Mouse (Mus musculus): ENCODE results near the gene Mrpl9. TPM values are rescaled to one million over a fixed set of nuclear protein-coding genes. Genes with fewer than 3 reads are reported as not detected.

Mrpl9 gene
- 31.1 and 34.7 TPM in 2 replicates for polyA plus RNA-seq (2012; rRNA removed)

GRCm38 (mm10) chr3:94442951-94443596 is at the start of gene Mrpl9:
Mrpl9 (plus strand) TSS chr3:94443318.

GRCm38 (mm10) chr3:94398217-94398616 is 44.9 kb upstream of the Mrpl9 start, which contains the start of gene Lingo4:
Lingo4 (plus strand) TSS chr3:94398517.

GRCm38 (mm10) chr3:94413031-94413679 is 30.0 kb upstream of the Mrpl9 start, which contains the start of gene Tdrkh:
Tdrkh (plus strand) TSS chr3:94413273.

GRCm38 (mm10) chr3:94443597-94443964 is 463 bp downstream of the Mrpl9 start, which contains the start of gene Oaz3:
Oaz3 (minus strand) TSS chr3:94443915.

GRCm38 (mm10) chr3:94477981-94478422 is 34.9 kb downstream of the Mrpl9 start, which contains the start of gene Celf3:
Celf3 (plus strand) TSS chr3:94478295.

GRCm38 (mm10) chr3:94480291-94480884 is 37.3 kb downstream of the Mrpl9 start, which contains the start of gene Riiad1:
Riiad1 (minus strand) TSS chr3:94480341.

Other genes starting within 250 kb of the Mrpl9 start
- not detected in 2 replicates for gene Gm5286, start 246.6 kb upstream of the Mrpl9 start, polyA plus RNA-seq (2012; rRNA removed)
- not detected in 2 replicates for gene Gm4778, start 179.3 kb upstream of the Mrpl9 start, polyA plus RNA-seq (2012; rRNA removed)
- 4.2 TPM in 2 replicates for gene Them4, start 133.2 kb upstream of the Mrpl9 start, polyA plus RNA-seq (2012; rRNA removed)
- not detected in 2 replicates for gene Them5, start 101.2 kb upstream of the Mrpl9 start, polyA plus RNA-seq (2012; rRNA removed)
- gene C2cd4d, start 80.9 kb upstream of the Mrpl9 start, polyA plus RNA-seq (2012; rRNA removed) = 0.08 TPM in 2 replicates
- 3.4 and 5.7 TPM in 2 replicates for gene Rorc, start 70.5 kb upstream of the Mrpl9 start, polyA plus RNA-seq (2012; rRNA removed)
- 0.02 and 0.03 TPM in 2 replicates for gene Lingo4, start 44.8 kb upstream of the Mrpl9 start, polyA plus RNA-seq (2012; rRNA removed)
- 2.6 and 2.8 TPM in 2 replicates for gene Tdrkh, start 30.0 kb upstream of the Mrpl9 start, polyA plus RNA-seq (2012; rRNA removed)
- gene Oaz3, start 597 bp downstream of the Mrpl9 start, polyA plus RNA-seq (2012; rRNA removed) = 0.13 TPM in 1 of 2 replicates, not detected in the other
- gene Celf3, start 35.0 kb downstream of the Mrpl9 start, polyA plus RNA-seq (2012; rRNA removed) = 0.02 and 0.06 TPM in 2 replicates
- gene Riiad1, start 37.0 kb downstream of the Mrpl9 start, polyA plus RNA-seq (2012; rRNA removed) = 0.05 and 0.10 TPM in 2 replicates
- 4.8 and 5.2 TPM in 2 replicates for gene Snx27, start 139.4 kb downstream of the Mrpl9 start, polyA plus RNA-seq (2012; rRNA removed)
- gene Gm10972, start 199.8 kb downstream of the Mrpl9 start, polyA plus RNA-seq (2012; rRNA removed) = not detected in 2 replicates
- gene Tuft1, start 215.6 kb downstream of the Mrpl9 start, polyA plus RNA-seq (2012; rRNA removed) = 10.1 and 14.4 TPM in 2 replicates